Mouse (Mus musculus): ENCODE results near the gene Rbfox1. TPM values are rescaled to one million over a fixed set of nuclear protein-coding genes. Genes with fewer than 3 reads are reported as not detected.

The Rbfox1 gene
- total RNA-seq, 2 experiments from 2014 or later, result not detected

GRCm38 (mm10) chr16:6436445-6436844, 551.3 kb downstream of the Rbfox1 start:
- no peak for ATAC-seq (ENCODE audit: poor library complexity, severe bottlenecking)

- ATAC-seq (ENCODE audit: poor library complexity, severe bottlenecking), result no peak
Measured at GRCm38 (mm10) chr16:6448250-6448649, 563.1 kb downstream of the Rbfox1 start.

GRCm38 (mm10) chr16:6455349-6455748, 570.2 kb downstream of the Rbfox1 start:
- no peak for ATAC-seq (ENCODE audit: poor library complexity, severe bottlenecking)

- ATAC-seq (ENCODE audit: poor library complexity, severe bottlenecking), result no peak
Measured at GRCm38 (mm10) chr16:6479094-6479590, 594.0 kb downstream of the Rbfox1 start.

GRCm38 (mm10) chr16:6479616-6480410, 594.7 kb downstream of the Rbfox1 start:
- no peak for ATAC-seq (ENCODE audit: poor library complexity, severe bottlenecking)

GRCm38 (mm10) chr16:6480411-6480728, 595.2 kb downstream of the Rbfox1 start:
- ATAC-seq (ENCODE audit: poor library complexity, severe bottlenecking), result no peak

- ATAC-seq (ENCODE audit: poor library complexity, severe bottlenecking), result no peak
Measured at GRCm38 (mm10) chr16:6483628-6484027, 598.5 kb downstream of the Rbfox1 start.

- ATAC-seq (ENCODE audit: poor library complexity, severe bottlenecking), result no peak
Measured at GRCm38 (mm10) chr16:6485631-6486030, 600.5 kb downstream of the Rbfox1 start.

GRCm38 (mm10) chr16:6502219-6502618, 617.1 kb downstream of the Rbfox1 start:
- ATAC-seq (ENCODE audit: poor library complexity, severe bottlenecking), result no peak

- ATAC-seq (ENCODE audit: poor library complexity, severe bottlenecking), result no peak
Measured at GRCm38 (mm10) chr16:6503573-6504331, 618.6 kb downstream of the Rbfox1 start.

- ATAC-seq (ENCODE audit: poor library complexity, severe bottlenecking), result no peak
Measured at GRCm38 (mm10) chr16:6508924-6509323, 623.8 kb downstream of the Rbfox1 start.

GRCm38 (mm10) chr16:6519474-6519873, 634.3 kb downstream of the Rbfox1 start:
- no peak for ATAC-seq (ENCODE audit: poor library complexity, severe bottlenecking)

GRCm38 (mm10) chr16:6525507-6526170, 640.5 kb downstream of the Rbfox1 start:
- ATAC-seq (ENCODE audit: poor library complexity, severe bottlenecking), result no peak

GRCm38 (mm10) chr16:6531459-6531858, 646.3 kb downstream of the Rbfox1 start:
- ATAC-seq (ENCODE audit: poor library complexity, severe bottlenecking), result no peak

- ATAC-seq (ENCODE audit: poor library complexity, severe bottlenecking), result no peak
Measured at GRCm38 (mm10) chr16:6532077-6532995, 647.2 kb downstream of the Rbfox1 start.

GRCm38 (mm10) chr16:6555776-6556175, 670.6 kb downstream of the Rbfox1 start:
- ATAC-seq (ENCODE audit: poor library complexity, severe bottlenecking), result no peak

- ATAC-seq (ENCODE audit: poor library complexity, severe bottlenecking), result no peak
Measured at GRCm38 (mm10) chr16:6557726-6558125, 672.6 kb downstream of the Rbfox1 start.

GRCm38 (mm10) chr16:6584700-6585099, 699.5 kb downstream of the Rbfox1 start:
- no peak for ATAC-seq (ENCODE audit: poor library complexity, severe bottlenecking)

GRCm38 (mm10) chr16:6585204-6585603, 700.0 kb downstream of the Rbfox1 start:
- no peak for ATAC-seq (ENCODE audit: poor library complexity, severe bottlenecking)

GRCm38 (mm10) chr16:6616526-6616925, 731.4 kb downstream of the Rbfox1 start:
- ATAC-seq (ENCODE audit: poor library complexity, severe bottlenecking), result no peak

All from megakaryocyte, adult 5-6 weeks (primary cell).